Mouse (Mus musculus) right cerebral cortex, postnatal 36 days (tissue): ENCODE results near the gene Tbce.

Source experiments
- DNase-seq, 2 experiments: peaks; one replicate each; pipeline ENCODE4 v3.0.0; 2022; ENCODE audit warnings: low spot score in 2 of 2, mixed read lengths in 1 of 2

Tbce gene

DNA sequence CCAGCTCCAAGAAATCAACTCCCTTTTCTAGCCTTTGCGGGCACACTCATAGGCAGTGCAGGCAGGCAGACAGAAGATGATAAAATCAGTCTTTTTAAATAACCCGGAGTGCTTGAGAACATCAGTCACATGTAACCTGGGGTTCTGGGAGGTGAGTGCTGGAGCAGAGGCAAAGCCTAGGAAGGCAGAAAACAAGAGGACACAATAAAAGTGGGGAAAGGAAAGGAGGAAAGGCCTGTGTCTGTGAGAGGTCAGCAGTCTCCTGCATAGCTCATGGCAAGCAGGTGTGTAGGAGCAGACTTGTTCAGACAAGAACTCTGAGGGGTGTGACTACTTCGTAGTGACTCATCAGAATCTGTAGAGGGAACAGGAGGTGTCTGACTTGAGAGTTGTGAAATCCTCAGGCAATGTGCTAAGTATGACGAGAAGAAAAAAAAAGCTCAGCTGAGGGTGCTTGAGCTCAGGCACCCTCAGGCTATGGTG is 70.8 kb downstream of the Tbce start:
- peak; percentile 27 to 62 for DNase-seq

DNA sequence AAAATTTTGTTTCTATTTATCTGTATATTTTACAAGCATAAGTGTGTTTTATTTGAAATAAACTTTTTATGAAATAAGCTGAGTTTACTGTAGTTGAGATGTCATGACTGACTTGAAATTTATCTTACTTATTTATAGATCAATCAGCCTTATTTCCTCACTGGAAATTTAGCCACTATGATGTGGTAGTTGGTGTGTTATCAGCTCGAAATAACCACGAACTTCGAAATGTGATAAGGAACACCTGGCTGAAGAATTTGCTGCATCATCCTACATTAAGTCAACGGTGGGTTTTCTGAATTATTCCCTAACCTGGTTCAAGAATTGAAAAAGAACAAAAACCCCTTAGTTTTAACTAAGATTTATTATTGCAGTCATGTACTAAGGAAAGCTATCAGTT is 73.3 kb downstream of the Tbce start:
- no peak for DNase-seq

DNA sequence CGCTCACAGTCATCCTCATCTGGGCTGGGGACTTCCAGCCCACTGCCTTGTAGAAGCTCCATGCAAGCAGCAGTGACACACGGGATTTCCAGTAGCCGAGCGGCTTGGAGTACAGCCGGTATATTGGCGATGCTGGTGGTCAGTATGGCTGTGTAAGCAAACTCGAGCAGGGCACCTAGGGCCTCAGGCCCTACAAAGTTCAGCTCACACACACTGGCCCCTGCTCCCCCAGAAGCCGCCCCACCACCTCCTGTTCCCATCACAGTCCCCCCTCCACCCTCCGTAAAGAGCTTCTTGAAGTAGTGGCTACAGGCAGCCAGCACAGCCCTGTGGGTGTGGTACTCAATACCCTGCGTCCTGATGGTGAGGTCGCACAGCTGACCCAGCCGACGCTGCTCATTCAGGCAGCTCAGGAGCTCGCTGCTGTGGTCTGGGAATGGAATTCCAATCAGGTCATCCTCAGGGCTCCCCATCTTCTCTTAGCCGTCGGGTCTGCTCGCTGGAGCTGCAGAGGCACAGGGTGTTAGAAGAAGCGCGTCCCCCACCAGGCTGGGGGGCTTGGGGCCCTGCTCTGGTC is 74.0 kb downstream of the Tbce start:
- DNase-seq, result no peak

DNA sequence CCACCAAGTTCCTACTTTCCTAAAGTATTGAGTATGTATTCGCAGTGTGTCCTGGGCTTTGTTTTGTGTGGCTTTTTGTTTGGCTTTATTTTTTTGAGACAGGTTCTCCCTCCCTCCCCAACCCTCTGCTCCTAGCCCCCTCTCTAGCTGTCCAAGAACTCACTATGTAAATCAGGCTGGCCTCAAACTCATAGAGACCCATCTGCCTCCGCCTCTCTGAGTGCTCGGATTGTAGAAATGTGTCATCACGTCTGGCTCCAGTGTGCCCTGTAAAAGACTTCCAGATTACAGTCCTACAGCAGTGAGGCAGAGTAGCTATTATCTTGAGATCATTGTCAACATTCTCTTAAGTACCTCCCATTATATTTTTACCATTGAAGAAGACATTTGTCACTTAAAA is 78.4 kb downstream of the Tbce start:
- no peak for DNase-seq

DNA sequence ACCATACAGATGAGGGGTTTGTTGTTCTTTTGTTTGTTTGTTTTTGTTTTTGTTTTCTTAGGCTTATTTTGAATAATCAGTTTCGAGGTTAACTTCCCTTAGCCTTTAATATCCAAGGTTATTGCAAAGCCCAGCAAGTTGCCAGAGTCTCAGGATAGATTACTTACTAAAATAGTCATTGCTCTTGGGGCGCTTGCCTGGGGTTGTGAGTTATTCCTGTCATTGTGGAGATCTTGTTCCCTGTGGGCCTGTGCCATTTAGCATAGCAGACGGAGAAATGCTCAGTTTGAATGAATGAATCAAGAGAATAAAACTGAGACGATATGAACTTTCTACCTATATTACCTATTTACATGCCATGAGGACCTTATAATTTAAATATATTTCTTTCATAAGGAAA is 79.2 kb downstream of the Tbce start:
- no peak for DNase-seq

DNA sequence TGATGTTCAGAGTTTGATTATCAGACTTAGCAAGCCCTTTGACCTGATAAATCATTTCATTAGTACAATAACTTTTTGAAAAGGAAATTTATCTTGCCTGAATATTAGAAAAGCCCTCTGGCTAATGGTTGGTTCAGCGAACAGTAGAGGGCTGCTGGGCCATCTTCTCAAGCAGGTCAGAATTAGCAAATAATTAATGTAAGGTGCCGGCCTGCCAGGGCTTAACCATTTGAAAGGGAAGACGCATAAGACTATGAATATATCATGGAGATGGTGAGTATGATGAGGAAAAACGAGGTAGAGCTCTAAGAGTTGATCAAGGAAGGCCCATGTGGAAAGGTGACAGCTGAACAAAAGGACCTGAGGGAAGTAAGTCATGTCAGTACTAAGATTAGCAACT is 82.8 kb downstream of the Tbce start:
- no peak for DNase-seq

DNA sequence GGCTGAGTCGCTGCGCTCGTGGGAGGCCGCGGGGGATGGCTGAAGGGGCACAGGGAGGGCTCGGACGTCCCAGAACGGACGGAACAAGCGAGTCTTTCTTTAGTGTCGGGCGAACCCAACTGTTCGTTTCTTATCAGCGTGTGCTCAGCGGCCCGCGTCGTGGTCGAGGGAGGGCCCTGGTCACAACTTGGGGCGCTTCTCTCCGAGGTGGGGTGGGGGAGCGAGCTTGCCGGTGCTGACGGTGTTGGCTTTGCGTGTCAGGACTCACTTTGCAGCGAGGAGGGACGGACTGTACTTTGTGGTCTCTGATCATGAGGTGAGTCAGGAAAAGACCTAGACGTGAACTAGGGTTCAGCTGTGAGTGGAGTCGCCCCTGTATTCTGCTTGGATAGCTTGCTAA is 84.5 kb downstream of the Tbce start:
- DNase-seq, result peak in 1 of 2 experiments; percentile 14

DNA sequence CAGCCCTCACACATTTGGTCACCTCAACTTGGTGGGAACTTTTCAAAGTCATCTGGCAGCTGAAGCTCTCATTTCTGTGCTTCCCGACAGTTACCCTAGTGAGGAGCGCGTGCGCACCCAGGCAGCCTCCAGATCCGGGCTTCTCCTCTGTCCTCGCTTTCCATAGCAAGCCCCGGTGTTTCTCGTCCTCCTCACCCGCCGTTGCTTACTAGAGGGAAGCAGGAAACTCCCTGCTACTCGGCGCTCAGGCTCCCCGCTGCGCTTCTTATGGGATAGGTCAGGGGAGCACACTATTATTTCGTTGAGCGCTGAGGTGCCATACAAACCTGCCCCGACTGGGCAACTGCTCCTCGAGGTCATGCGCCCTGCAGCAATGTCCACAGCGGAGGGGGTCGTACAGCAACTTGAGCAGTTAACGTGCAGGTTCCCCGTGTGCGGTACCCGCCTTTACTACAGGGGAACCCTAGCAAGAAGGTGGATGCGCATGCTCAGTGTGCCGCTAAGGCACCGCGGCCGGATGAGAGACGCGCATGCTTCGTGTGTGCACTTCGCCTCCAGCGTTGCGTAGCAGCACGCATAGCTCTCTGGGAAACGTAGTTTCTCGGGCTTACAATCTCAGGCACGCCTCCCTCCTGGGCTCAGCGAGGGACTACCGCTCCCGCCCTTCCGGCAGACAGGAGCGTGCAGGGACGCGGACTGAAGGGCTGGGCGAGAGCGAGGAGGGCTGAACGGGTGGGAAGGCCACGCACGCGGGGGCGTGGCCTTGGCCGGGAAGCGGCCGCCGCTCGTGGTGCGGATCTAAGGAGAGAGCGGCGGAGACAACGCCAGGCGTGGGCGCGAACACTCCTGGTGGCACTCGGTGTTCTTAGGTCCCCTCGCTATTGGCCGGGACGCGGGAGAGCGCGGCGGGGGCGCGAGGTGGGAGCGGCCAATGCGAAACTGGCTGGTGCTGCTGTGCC is 85.3 kb downstream of the Tbce start, which contains the start of gene B3galnt2:
Gene B3galnt2, plus strand, starts transcription at position 596 of the 959 bp plus-strand sequence.
- peak; percentile 97 to 99 for DNase-seq
